Mouse (Mus musculus) ES-E14 (cell line): ENCODE measurements at regions not wholly inside any gene's neighbourhood (a gene's known extent, or its start where the extent isn't known, plus 50 kb on each side); places are given as distances from the start of the nearest gene placed in this dataset.

Experiments used
- DNase-seq: peaks from one replicate; pipeline ENCODE4 v3.0.0-alpha.2; 2013; ENCODE audit warnings: low read depth, low spot score
- H3K27ac ChIP-seq: 2 replicates; pipeline ENCODE4 v1.5.1; 2012; ENCODE audit warnings: low read depth, mild to moderate bottlenecking, low read length, moderate library complexity, mixed read lengths; ENCODE audit not compliant: poor library complexity, insufficient read depth, severe bottlenecking
- H3K36me3 ChIP-seq: 2 replicates; pipeline ENCODE4 v1.6.1; 2012; ENCODE audit warnings: mild to moderate bottlenecking, low read length, moderate library complexity, mixed read lengths; ENCODE audit not compliant: control insufficient read depth, poor library complexity, insufficient read depth, severe bottlenecking
- H3K4me1 ChIP-seq, 2 experiments: fragments of 150-350 bp in 1 of 2; sonication (generic) in 1 of 2; 2 replicates each; pipeline ENCODE4 v1.6.1; 2012; ENCODE audit warnings: low read length in 2 of 2, mild to moderate bottlenecking in 1 of 2, mixed read lengths in 1 of 2; ENCODE audit not compliant: control insufficient read depth in 2 of 2, insufficient read depth in 2 of 2, poor library complexity in 1 of 2
- H3K4me3 ChIP-seq, 2 experiments: fragments of 150-350 bp in 1 of 2; sonication (generic) in 1 of 2; 2 replicates each; pipeline ENCODE4 v1.5.1; 2012; ENCODE audit warnings: low read length in 2 of 2, low read depth in 1 of 2, mild to moderate bottlenecking in 1 of 2, mixed read lengths in 1 of 2; ENCODE audit not compliant: insufficient read depth in 1 of 2, poor library complexity in 1 of 2, severe bottlenecking in 1 of 2
- H3K9ac ChIP-seq: 2 replicates; pipeline ENCODE4 v1.6.1; 2012; ENCODE audit warnings: low read depth, mild to moderate bottlenecking, low read length, mixed read lengths; ENCODE audit not compliant: poor library complexity, insufficient read depth, severe bottlenecking
- H3K9me3 ChIP-seq: fragments of 150-350 bp; sonication (generic); 2 replicates; pipeline ENCODE4 v1.6.1; 2012; ENCODE audit warnings: low read depth, mild to moderate bottlenecking, low read length; ENCODE audit not compliant: control insufficient read depth, insufficient read depth
- CHD2 ChIP-seq: IDR thresholded peaks from 2 replicates; pipeline ENCODE4 v1.6.1; 2014; ENCODE audit warnings: mild to moderate bottlenecking, low read depth, low read length, inconsistent platforms
- HCFC1 ChIP-seq: IDR thresholded peaks from 2 replicates; pipeline ENCODE4 v1.6.1; 2012; ENCODE audit warnings: low read length, inconsistent platforms, borderline replicate concordance; ENCODE audit not compliant: insufficient read depth
- MAFK ChIP-seq: IDR thresholded peaks from 2 replicates; pipeline ENCODE4 v1.6.1; 2014; ENCODE audit warnings: mild to moderate bottlenecking, low read depth, low read length, inconsistent platforms; ENCODE audit not compliant: insufficient read depth
- ZC3H11A ChIP-seq: IDR thresholded peaks from 2 replicates; pipeline ENCODE4 v1.6.1; 2012; ENCODE audit warnings: low read depth, mild to moderate bottlenecking, inconsistent platforms, low read length, borderline replicate concordance
- ZNF384 ChIP-seq: IDR thresholded peaks from 2 replicates; pipeline ENCODE4 v1.6.1; 2012; ENCODE audit warnings: low read depth, low read length, inconsistent platforms
- in situ Hi-C, 2 experiments: fragments of 600-800 bp; cut with MboI; formaldehyde crosslinking; loops; one replicate each; pipeline ENCODE4 v1.15.1; 2025; ENCODE audit warnings: low sequenced_read_pairs in 2 of 2, inconsistent platforms in 1 of 2; ENCODE audit not compliant: unreplicated experiment in 2 of 2

DNA sequence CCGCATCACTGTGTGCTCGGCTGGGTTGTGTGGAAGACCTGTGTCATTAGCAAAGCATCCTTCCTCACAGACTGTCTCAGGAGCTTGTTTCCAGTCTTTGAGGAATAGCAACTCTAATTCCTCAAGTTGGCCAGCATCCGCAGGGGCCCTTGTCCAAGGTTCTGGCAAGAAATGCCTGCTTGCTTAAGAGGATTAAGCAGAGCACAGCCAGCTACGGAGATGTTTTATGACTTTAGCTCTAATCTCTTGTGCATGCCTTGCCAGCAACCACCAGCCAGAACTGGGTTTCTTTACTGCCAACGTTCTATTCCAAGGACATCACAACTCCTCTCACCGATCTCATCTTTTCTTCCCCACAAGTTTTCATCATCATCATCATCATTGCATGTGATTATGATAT, 599.0 kb upstream of the Gm19410 start:
- H3K4me3 ChIP-seq = no peak overlapping the region
- no peak overlapping the region for H3K27ac ChIP-seq
- no peaks in the 10 kb centered on the region for H3K36me3 ChIP-seq
- no peaks in the 10 kb centered on the region for H3K4me1 ChIP-seq
- in situ Hi-C loops = no loop called here
- TF ChIP-seq CHD2 (no peak), ZNF384 (no peak), MAFK (no peak), ZC3H11A (no peak), HCFC1 (no peak)
- H3K9ac ChIP-seq = no peak overlapping the region
- no peak for DNase-seq
- no peaks in the 10 kb centered on the region for H3K9me3 ChIP-seq

DNA sequence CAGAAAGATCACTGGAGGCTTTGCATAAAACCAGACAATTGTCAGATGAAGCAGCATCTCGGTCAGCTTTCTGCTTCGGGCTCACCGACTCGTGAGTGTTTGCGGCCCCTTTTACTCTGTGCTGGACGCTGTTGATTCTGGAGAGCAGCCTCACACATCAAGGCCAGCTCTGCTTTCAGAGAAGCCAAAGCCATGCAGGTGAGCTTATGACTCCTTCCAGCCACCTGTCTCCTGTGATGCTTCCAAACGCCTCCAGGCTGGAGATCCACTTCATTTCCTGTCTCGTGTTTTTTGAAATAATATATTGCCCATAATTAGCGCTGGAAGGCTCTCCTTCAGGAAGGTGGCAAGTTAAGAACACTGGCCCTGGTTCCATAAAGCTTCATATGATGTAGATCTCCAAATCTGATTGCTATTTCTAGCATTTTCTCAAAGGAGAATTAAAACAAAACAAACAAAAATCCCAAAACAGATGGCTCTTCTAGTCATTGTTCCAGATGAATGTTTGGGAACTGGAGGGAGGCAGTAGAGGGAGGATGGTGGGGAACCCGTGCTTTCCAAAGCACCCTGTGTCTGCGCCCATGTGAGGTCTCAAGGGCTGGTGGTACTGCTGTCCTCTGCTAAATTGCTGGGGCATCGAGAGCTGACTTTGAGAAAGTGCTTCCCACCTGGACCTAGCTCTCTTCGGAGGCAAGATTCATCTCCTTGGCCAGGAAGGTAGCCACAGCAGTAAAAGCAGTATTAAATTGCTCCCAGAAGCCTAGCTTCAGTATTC, 593.9 kb upstream of the Gm19410 start:
- H3K9ac ChIP-seq = no peak overlapping the region
- TF ChIP-seq MAFK (no peak), ZC3H11A (no peak), HCFC1 (no peak), ZNF384 (no peak), CHD2 (no peak)
- in situ Hi-C loops = no loop called here
- H3K36me3 ChIP-seq = no peaks in the 10 kb centered on the region
- H3K27ac ChIP-seq = no peak overlapping the region
- no peak for DNase-seq
- H3K4me3 ChIP-seq = no peak overlapping the region
- no peaks in the 10 kb centered on the region for H3K9me3 ChIP-seq
- no peaks in the 10 kb centered on the region for H3K4me1 ChIP-seq

DNA sequence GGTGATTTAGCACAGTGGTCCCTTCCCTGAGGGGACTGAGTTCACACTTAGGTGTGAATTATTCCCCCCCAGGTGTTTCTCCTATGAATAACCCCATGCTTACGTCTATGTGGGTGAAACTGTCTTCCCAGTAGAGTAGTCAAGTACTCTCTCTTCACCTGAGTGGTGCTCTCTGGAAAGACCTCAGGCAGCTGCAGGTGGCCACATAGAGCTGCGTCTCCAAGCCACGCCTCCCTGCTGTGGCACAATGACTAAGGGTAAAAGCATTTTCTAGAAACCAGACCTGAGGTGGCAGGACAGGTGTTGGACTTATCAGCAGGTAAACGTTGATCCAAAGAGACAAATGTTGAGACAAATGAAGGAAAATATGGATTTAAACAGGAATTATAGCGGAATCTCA, 588.3 kb upstream of the Gm19410 start:
- Histone ChIP-seq H3K4me3 (no peak overlapping the region), H3K9me3 (no peaks in the 10 kb centered on the region), H3K27ac (no peak overlapping the region), H3K36me3 (no peaks in the 10 kb centered on the region), H3K4me1 (no peaks in the 10 kb centered on the region), H3K9ac (no peak overlapping the region)
- TF ChIP-seq HCFC1 (no peak), ZNF384 (no peak), CHD2 (no peak), MAFK (no peak), ZC3H11A (no peak)
- no peak for DNase-seq
- in situ Hi-C loops = no loop called here

DNA sequence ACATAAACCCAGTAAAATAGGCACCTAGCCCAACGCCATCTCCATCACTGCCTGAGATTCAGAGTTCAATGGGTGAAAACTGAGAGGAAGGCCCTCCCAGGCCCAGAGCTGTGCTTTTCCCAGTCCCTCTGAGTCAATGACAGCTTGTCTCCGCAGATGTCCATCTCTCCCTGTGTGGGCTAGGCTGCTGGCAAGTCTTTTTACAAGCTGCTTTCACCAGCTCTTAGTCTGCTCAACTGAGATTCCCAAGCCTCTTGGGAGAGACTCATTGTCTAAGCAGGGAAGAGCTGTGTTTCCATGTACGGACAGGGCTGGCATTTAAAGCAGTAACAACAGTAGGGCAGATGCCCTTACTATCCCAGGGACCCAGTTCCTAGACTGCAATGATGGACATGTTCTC, 585.5 kb upstream of the Gm19410 start:
- no peaks in the 10 kb centered on the region for H3K9me3 ChIP-seq
- H3K4me3 ChIP-seq = no peak overlapping the region
- no peaks in the 10 kb centered on the region for H3K4me1 ChIP-seq
- no peak for DNase-seq
- no peaks in the 10 kb centered on the region for H3K36me3 ChIP-seq
- no peak for TF ChIP-seq MAFK
- no peak for TF ChIP-seq CHD2
- TF ChIP-seq ZNF384 = no peak
- TF ChIP-seq HCFC1 = no peak
- TF ChIP-seq ZC3H11A = no peak
- H3K9ac ChIP-seq = no peak overlapping the region
- no peak overlapping the region for H3K27ac ChIP-seq
- in situ Hi-C loops = no loop called here
